Mouse (Mus musculus) heart, postnatal 36 days (tissue): ENCODE data around the gene Iscu. TPM values are rescaled to one million over a fixed set of nuclear protein-coding genes. Genes with fewer than 3 reads are reported as not detected.

ENCODE experiments used
- DNase-seq, 2 experiments: peaks; one replicate each; pipeline ENCODE4 v3.0.0; 2021 to 2022
- intact Hi-C: fragments of 180-260 bp; cut with DNase I; formaldehyde crosslinking; loops from one replicate; pipeline ENCODE4 v1.15.1; 2025
- total RNA-seq, 2 experiments: library from RNA; stranded (reverse); gene quantifications; 2 replicates each; pipeline ENCODE4 v1.2.3; 2021

Iscu gene
- total RNA-seq: 100 to 1,000 TPM; 164 to 172 TPM

GRCm38 (mm10) chr5:113772450-113772895 lies at the start of gene Iscu, which contains the start of gene Sart3:
Gene Iscu (plus strand): TSS chr5:113772748.
Gene Sart3 (minus strand): TSS chr5:113772510.
- intact Hi-C loops: no loop called here
- peak; percentile 97 for DNase-seq

DNA sequence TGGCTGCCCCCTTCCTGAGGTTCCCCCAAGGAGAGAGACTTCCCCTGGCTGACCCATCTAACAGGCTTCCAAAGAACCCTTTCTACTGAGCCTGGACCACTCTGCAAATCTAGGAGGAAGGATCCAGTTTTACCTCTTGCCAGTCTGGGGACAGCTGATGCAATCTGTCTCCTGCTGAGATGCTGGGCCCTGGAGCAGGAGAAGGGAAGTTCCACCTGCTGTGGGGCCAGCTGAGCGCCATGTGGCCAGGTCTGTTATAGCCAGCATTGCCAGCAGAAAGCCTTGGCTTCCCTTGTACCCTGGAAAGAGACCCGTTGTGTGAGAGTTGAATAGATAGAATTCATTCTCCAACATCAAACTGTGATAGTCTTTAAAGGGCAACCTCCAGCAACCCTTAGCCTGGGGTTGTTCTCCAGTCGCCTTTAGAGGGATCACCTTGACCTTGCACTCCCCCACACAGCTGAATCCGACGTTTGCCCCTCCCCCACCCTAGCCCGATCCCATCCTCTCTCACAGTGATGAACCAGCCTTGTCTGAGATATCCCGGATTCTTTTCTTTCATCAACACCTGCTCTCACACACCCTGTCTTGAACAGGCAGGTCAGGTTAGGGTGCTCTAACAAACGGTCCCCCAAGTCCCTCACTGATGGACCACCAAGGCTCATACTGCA lies 48.8 kb upstream of the Iscu start:
- intact Hi-C loops: loop anchor here (1.0 to 5.0 kb wide), 5 partner anchors 46 to 357 kb away; partner anchors contain the start of gene Cmklr1
- no peak for DNase-seq

- intact Hi-C loops: loop anchor here (1.0 to 5.0 kb wide), 5 partner anchors 47 to 358 kb away; partner anchors contain the start of gene Cmklr1
- DNase-seq: peak; percentile 84 to 90
Observed at GRCm38 (mm10) chr5:113724446-113724845, 48.1 kb upstream of the Iscu start, which contains the start of gene 1700069L16Rik. Gene 1700069L16Rik (minus strand): TSS chr5:113724772.

DNA sequence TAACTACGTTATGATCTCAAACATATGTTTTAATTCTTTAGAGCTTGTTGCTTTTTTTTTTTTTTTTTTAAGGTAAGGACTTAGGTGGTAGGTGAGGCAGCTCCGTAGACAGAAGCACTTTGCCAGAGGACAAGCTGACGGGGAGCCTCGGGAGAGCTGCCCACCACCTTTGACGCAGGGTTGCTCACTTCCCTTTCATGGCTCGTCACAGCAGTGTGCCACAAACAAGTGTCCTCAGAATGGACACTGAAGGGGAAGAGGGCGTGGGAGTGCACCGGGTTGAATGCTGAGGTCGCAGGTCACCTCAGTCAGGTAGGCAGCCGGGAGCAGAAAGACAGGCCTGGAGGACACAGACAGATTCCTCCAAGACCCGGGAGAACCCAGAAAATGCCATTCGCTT lies 47.1 kb upstream of the Iscu start:
- intact Hi-C loops: no loop called here
- DNase-seq: no peak

DNA sequence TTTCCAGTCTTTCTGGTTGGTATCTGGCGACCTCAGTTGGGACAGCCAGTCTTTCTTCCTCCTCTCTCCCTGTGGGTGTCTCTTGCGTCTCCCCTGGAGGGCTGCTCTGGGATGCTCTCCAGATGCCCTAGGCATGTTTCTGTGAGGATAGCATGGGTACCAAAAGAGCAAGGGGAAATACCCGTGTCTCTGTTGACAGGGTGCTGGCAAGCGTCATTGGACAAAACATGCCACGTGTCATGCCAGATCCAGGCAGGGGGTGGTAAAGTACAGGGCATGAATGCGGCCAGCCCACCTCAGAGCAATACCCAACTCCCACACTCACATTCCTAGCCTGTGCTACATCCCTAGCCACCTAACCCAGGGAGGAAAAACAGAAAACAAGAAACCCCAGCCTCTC lies 45.9 kb upstream of the Iscu start:
- intact Hi-C loops: no loop called here
- DNase-seq: no peak

GRCm38 (mm10) chr5:113727238-113727637 lies 45.3 kb upstream of the Iscu start:
- intact Hi-C loops: no loop called here
- no peak for DNase-seq

DNA sequence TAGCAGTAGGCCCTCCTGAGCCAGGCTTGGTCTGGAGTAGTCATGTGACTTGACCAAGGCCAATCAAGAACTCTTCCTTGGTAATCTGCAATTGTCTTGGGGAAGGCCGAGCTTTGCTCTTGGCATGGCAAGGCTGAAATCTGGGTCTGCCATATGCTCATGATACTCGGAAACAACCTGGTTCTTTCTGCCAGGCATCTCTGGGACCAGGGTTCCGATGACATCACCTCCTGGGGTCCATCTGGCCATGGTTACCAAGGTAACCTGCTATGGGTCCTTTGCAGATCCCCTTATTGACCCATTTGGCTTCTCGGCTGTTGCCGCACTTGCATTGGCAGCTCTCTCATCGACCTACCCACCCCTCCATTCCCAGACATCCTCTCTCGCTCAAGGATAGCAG lies 44.5 kb upstream of the Iscu start:
- intact Hi-C loops: no loop called here

GRCm38 (mm10) chr5:113728691-113729090 lies 43.9 kb upstream of the Iscu start:
- intact Hi-C loops: no loop called here
- no peak for DNase-seq

More for the DNA sequence above, 44.5 kb upstream of the Iscu start:
- DNase-seq: no peak

GRCm38 (mm10) chr5:113730641-113731121 lies 41.9 kb upstream of the Iscu start:
- no peak for DNase-seq
- intact Hi-C loops: no loop called here

DNA sequence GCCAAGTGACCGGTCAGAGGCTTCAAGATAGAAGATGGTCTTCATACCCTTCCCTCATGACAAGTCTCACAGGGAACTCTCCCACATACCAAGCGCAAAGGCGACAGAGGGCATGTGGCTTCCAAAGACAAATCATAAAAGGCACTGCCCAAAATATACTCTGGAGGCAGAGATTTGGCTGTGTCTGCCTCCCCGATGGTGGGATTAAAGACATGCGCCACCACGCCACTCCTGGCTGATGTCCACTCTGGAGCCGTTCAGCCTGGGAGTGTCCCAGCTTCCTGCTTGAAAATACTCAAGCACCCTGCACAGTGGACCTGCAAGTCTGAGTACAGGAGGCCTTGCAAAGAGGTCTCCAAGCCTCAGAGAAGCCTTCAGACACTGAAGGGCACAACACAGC lies 41.4 kb upstream of the Iscu start:
- intact Hi-C loops: no loop called here
- no peak for DNase-seq

- DNase-seq: peak; percentile 51 to 74
- intact Hi-C loops: loop anchor here (1.0 kb wide), 1 partner anchor 366 kb away; no protein-coding TSS in a partner anchor
Observed at GRCm38 (mm10) chr5:113732182-113732581, 40.4 kb upstream of the Iscu start.

GRCm38 (mm10) chr5:113734376-113734775 lies 38.2 kb upstream of the Iscu start:
- intact Hi-C loops: no loop called here
- no peak for DNase-seq

DNA sequence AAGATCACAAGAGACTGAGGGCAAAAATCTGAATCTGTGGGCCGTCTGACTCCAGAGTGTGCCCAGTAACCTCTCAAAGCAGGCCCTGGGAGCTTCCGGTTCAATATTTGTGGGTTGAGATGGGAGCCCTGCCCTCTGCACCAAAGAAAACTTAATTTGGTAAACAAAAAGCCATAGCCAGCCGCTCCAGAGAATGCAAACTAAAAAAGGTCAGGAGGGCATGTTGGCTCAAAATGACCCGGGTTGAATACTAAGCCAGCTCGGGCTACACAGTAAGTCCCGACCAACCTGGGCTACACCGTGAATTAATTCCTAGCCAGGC lies 37.6 kb upstream of the Iscu start:
- intact Hi-C loops: no loop called here
- DNase-seq: no peak

- intact Hi-C loops: loop anchor here (2.0 kb wide), 1 partner anchor 35 kb away; no protein-coding TSS in a partner anchor
- peak; percentile 90 to 93 for DNase-seq
Observed at GRCm38 (mm10) chr5:113735345-113736112, 37.0 kb upstream of the Iscu start, which contains the start of gene Ficd. Gene Ficd (plus strand): TSS chr5:113735803.

DNA sequence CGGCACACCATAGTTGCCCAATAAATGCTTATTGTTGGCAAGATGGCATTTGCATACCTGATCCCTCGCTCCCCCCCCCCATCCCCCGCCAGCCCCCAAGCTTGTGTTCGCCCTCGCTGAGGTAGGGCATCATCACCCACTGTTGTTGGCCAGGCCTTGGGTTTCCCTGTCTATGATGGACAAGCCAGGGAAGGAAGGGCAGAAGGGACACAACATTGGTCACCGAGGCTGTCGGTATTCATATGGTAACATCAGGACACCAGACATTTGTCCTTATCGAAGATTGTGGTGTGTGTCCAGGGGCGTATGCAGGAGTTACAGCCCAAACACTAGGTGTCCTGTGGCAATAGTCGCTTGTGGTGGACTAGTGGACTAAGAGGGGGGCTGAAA lies 36.4 kb upstream of the Iscu start:
- DNase-seq: no peak
- intact Hi-C loops: loop anchor here (2.0 kb wide), 1 partner anchor 35 kb away; no protein-coding TSS in a partner anchor

DNA sequence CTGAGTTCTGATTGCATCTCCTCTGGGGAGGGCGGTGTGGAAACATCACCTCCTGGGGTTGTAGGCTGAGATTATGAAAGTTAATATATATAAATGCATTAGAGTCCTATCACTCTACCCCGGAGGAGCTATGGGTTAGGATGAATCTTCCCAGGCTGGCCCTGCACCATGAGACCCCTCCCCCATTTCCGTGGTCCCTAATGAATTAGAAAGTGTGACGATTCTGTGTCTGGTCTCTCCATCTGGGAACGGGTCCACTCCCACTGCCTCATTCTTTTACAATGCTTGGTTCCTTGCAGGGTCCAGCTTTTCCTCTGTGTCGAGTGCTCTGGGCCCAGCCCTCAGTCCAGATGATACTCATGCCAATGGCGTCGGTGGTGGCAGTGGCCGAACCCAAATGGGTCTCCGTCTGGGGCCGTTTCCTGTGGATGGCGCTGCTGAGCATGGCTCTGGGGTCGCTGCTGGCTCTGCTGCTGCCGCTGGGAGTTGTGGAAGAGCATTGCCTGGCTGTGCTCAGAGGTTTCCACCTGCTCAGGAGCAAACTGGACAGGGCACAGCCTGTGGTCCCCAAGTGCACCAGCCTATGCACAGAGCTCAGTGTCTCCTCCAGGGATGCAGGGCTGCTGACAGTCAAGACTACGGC lies 35.9 kb upstream of the Iscu start:
- DNase-seq: no peak
- intact Hi-C loops: loop anchor here (2.0 kb wide), 1 partner anchor 34 kb away; no protein-coding TSS in a partner anchor

- intact Hi-C loops: loop anchor here (2.0 kb wide), 1 partner anchor 33 kb away; no protein-coding TSS in a partner anchor
- no peak for DNase-seq
Observed at GRCm38 (mm10) chr5:113737607-113738237, 34.8 kb upstream of the Iscu start.

DNA sequence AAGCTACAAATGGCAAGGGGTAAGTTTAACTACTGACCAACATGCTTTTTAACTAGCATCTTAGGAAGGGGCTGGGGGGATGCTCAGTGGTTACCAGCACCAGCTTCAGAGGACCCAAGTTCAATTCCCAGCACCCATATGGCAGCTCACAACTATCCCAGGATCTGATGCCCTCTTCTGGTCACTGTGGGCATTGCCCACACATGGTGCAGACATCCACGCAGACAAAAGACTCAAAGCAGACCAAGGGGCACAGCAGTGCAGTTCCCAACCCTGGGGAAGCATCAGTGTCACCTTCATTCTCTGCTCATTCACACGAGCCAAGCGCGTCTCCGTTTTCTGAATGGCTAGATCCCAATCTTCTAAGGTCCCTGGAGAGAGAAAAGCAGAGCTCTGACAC lies 24.9 kb upstream of the Iscu start:
- intact Hi-C loops: no loop called here
- DNase-seq: no peak

- no peak for DNase-seq
- intact Hi-C loops: no loop called here
Observed at GRCm38 (mm10) chr5:113748556-113749331, 23.8 kb upstream of the Iscu start.
